Mouse (Mus musculus): ENCODE data around the gene Snrnp48.

Snrnp48 gene

DNA sequence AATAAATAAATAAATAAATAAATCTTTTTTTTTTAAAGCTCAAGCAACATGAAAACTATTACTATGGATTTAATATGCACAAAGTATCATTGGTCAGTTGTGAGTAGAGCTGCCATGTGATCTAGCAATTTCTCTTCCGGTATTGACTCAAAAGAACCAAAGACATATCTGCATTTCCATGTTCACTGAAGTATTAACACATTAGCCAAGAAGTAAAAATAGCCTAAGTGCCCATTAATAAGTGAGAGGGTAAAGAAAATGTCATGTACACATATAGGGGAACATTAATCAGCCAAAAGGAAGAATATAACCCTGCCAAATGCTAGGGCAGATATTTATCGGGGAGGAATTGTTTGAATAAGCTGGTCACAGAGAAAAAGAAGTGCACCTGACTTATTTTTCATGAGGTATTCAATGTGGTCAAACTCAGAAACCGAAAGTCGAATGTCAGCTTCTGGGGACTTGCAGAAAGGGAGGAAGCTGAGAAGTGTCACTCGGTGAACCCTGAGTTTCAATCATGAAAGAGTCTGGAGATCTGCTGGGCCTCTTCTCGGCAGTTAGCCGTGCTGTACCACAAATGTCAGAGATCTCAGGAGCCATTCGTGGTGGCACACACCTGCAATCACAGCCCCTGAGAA, 64.4 kb downstream of the Snrnp48 start:
- no peak for DNase-seq (ENCODE audit: low read depth)

- no peak for DNase-seq (ENCODE audit: low read depth)
Measured at GRCm38 (mm10) chr13:38272624-38273023, 67.9 kb downstream of the Snrnp48 start.
